9 mouse cellular contexts compared by ENCODE assay signal in genomic region chr10:75835307-75835706, GRCm38 (mm10). TPM values are rescaled to one million over a fixed set of nuclear protein-coding genes. Genes with fewer than 3 reads are reported as not detected.
A peak's percentile ranks its signal among the peaks of the same experiment; 100 is the strongest.
DNase-seq lines count a peak whose midpoint lies in the region; ATAC-seq and TF ChIP-seq lines count a peak whose summit lies in the region.
"Had no signal": no experiment of that assay in that cellular context is flagged by ENCODE, and none has a peak within 500 bp of the region (broad histone marks: within the 10 kb centered on the region; RNA-seq: fewer than 3 reads in every experiment).

No protein-coding gene starts in this region.

- peak overlapping the region; percentile 49 for H3K4me2 ChIP-seq in forebrain, embryonic 12.5 days
- peak overlapping the region; percentile 69 for H3K4me2 ChIP-seq in limb, embryonic 12.5 days
- H3K4me2 ChIP-seq in midbrain, embryonic 12.5 days (replicated peaks): peak overlapping the region; percentile 42
- H3K4me2 ChIP-seq in stomach, postnatal 0 days (replicated peaks; ENCODE audit: low read depth): peak overlapping the region; percentile 77

- no peaks in the 10 kb centered on the region for H3K36me3 ChIP-seq in forebrain, embryonic 12.5 days (replicated peaks)
- no peaks in the 10 kb centered on the region for H3K36me3 ChIP-seq in limb, embryonic 12.5 days
- no peaks in the 10 kb centered on the region for H3K36me3 ChIP-seq in midbrain, embryonic 12.5 days
- H3K36me3 ChIP-seq in stomach, postnatal 0 days (ENCODE audit: control insufficient read depth, insufficient read depth, low read length): no peaks in the 10 kb centered on the region

- no peak for TF ChIP-seq POLR2A in cerebellum, adult 2 months (IDR thresholded peaks at IDR 0.05; ENCODE audit: borderline replicate concordance, insufficient read depth, low read length)

- H3K27me3 ChIP-seq in cerebellum, adult 2 months (ENCODE audit: control insufficient read depth, insufficient read depth, low read length): no peaks in the 10 kb centered on the region
- H3K27me3 ChIP-seq in forebrain, embryonic 12.5 days: peaks cover 43% of the 10 kb centered on the region
- H3K27me3 ChIP-seq in limb, embryonic 12.5 days: peaks cover 24% of the 10 kb centered on the region
- H3K27me3 ChIP-seq in midbrain, embryonic 12.5 days: peaks cover 48% of the 10 kb centered on the region
- no peaks in the 10 kb centered on the region for H3K27me3 ChIP-seq in stomach, postnatal 0 days (ENCODE audit: control insufficient read depth, insufficient read depth, low read length)
- H3K27me3 ChIP-seq: Patski had no signal

- ATAC-seq in forebrain, embryonic 12.5 days (ENCODE audit: low FRiP score): 0 out of 2 replicates have a peak, but pooled peaks have one; percentile 7
- no peak for ATAC-seq in limb, embryonic 12.5 days (ENCODE audit: insufficient number of reproducible peaks, insufficient read depth, low FRiP score, low TSS enrichment, low read depth)
- no peak for ATAC-seq in midbrain, embryonic 12.5 days (ENCODE audit: low FRiP score, low read depth)
- ATAC-seq in stomach, postnatal 0 days (ENCODE audit: low FRiP score, low TSS enrichment): peak; percentile 64

- no peak overlapping the region for H3K27ac ChIP-seq in cerebellum, adult 2 months (ENCODE audit: insufficient read depth, low read length)
- no peak overlapping the region for H3K27ac ChIP-seq in forebrain, embryonic 12.5 days
- H3K27ac ChIP-seq in limb, embryonic 12.5 days: no peak overlapping the region
- H3K27ac ChIP-seq in midbrain, embryonic 12.5 days (replicated peaks): no peak overlapping the region
- H3K27ac ChIP-seq in stomach, postnatal 0 days (replicated peaks): peak overlapping the region; percentile 88

- 3% methylated on average over 10 of the region's 10 CpGs for WGBS in cerebellum, adult 2 months
- 2% methylated on average over 10 of the region's 10 CpGs for WGBS in forebrain, embryonic 12.5 days
- WGBS in limb, embryonic 12.5 days: 0% methylated on average over 10 of the region's 10 CpGs
- WGBS in midbrain, embryonic 12.5 days: 4% methylated on average over 10 of the region's 10 CpGs
- under 1% methylated on average over 10 of the region's 10 CpGs for WGBS in stomach, postnatal 0 days

- no peak for TF ChIP-seq EP300 in stomach, postnatal 0 days (optimal IDR thresholded peaks at IDR 0.05)

- TF ChIP-seq CTCF in cerebellum, adult 2 months (IDR thresholded peaks at IDR 0.05; ENCODE audit: borderline replicate concordance, insufficient read depth, low read depth, low read length): no peak
- TF ChIP-seq CTCF in stomach, postnatal 0 days (IDR thresholded peaks at IDR 0.05; ENCODE audit: low read depth): no peak

- no peaks in the 10 kb centered on the region for H3K9me3 ChIP-seq in forebrain, embryonic 12.5 days
- no peaks in the 10 kb centered on the region for H3K9me3 ChIP-seq in limb, embryonic 12.5 days
- H3K9me3 ChIP-seq in midbrain, embryonic 12.5 days: no peaks in the 10 kb centered on the region
- H3K9me3 ChIP-seq in stomach, postnatal 0 days (ENCODE audit: control insufficient read depth, low read length): no peaks in the 10 kb centered on the region

- peak; percentile 31 to 33 for DNase-seq in cerebellum, adult 2 months
- DNase-seq in cerebellum, adult 11 months: no peak
- peak; percentile 85 for DNase-seq in adrenal gland, postnatal 14 days
- peak; percentile 50 for DNase-seq in heart, postnatal 4 days
- DNase-seq in stomach, postnatal 0 days (ENCODE audit: low spot score): peak; percentile 83

- 0 out of 2 replicates have a peak, but pooled peaks cover 3% of the 10 kb centered on the region for H3K4me1 ChIP-seq in cerebellum, adult 2 months (ENCODE audit: control insufficient read depth, insufficient read depth, low read length)
- H3K4me1 ChIP-seq in forebrain, embryonic 12.5 days: peaks cover 42% of the 10 kb centered on the region
- H3K4me1 ChIP-seq in limb, embryonic 12.5 days (replicated peaks): peaks cover 39% of the 10 kb centered on the region
- H3K4me1 ChIP-seq in midbrain, embryonic 12.5 days: peaks cover 32% of the 10 kb centered on the region
- no peaks in the 10 kb centered on the region; the same call in none of the 2 replicates for H3K4me1 ChIP-seq in stomach, postnatal 0 days (replicated peaks; ENCODE audit: control insufficient read depth, insufficient read depth)

- no peak overlapping the region for H3K9ac ChIP-seq in forebrain, embryonic 12.5 days
- no peak overlapping the region for H3K9ac ChIP-seq in limb, embryonic 12.5 days (replicated peaks)
- H3K9ac ChIP-seq in midbrain, embryonic 12.5 days (replicated peaks): no peak overlapping the region
- H3K9ac ChIP-seq in stomach, postnatal 0 days (ENCODE audit: low read length): peak overlapping the region; percentile 38

- H3K4me3 ChIP-seq in cerebellum, adult 2 months (replicated peaks; ENCODE audit: insufficient read depth, low read depth, low read length): peak overlapping the region; percentile 32
- peak overlapping the region; percentile 24 for H3K4me3 ChIP-seq in forebrain, embryonic 12.5 days (replicated peaks)
- peak overlapping the region; percentile 25 for H3K4me3 ChIP-seq in limb, embryonic 12.5 days (replicated peaks)
- peak overlapping the region; percentile 25 for H3K4me3 ChIP-seq in midbrain, embryonic 12.5 days
- H3K4me3 ChIP-seq in stomach, postnatal 0 days (ENCODE audit: low read depth, low read length): peak overlapping the region; percentile 43

RNA-seq across cellular contexts. Expression of gene Gstt2, which starts 1.9 kb away (rescaled TPM):
- 21.0 and 26.6 TPM in 2 replicates for polyA plus RNA-seq in cerebellum, adult 2 months (2012; rRNA removed)
- total RNA-seq in adrenal gland, postnatal 14 days (2021): 33.3 and 40.9 TPM in 2 replicates
- polyA plus RNA-seq in forebrain, embryonic 12.5 days (2016; fragmentation: Nextera tagmentation; extraction: Ambion mirVana): 4.1 and 7.3 TPM in 2 replicates
- total RNA-seq in heart, postnatal 4 days (2021): 1 to 10 TPM; 8.7 to 9.6 TPM
- polyA plus RNA-seq in limb, embryonic 12.5 days (2016; fragmentation: Nextera tagmentation; extraction: Ambion mirVana): 9.7 and 11.1 TPM in 2 replicates
- polyA plus RNA-seq in midbrain, embryonic 12.5 days (2016; fragmentation: Nextera tagmentation; extraction: Ambion mirVana): 7.7 and 7.9 TPM in 2 replicates
- polyA plus RNA-seq in stomach, postnatal 0 days (2015; fragmentation: Nextera tagmentation; extraction: Ambion mirVana): 77.4 and 81.0 TPM in 2 replicates

RNA-seq across cellular contexts. Expression of gene Gstt4, which starts 13.0 kb away (rescaled TPM):
- 0.14 TPM in 1 of 2 replicates, not detected in the other for polyA plus RNA-seq in cerebellum, adult 2 months (2012; rRNA removed)
- total RNA-seq in adrenal gland, postnatal 14 days (2021): 0.59 and 0.79 TPM in 2 replicates
- not detected in 2 replicates for polyA plus RNA-seq in forebrain, embryonic 12.5 days (2016; fragmentation: Nextera tagmentation; extraction: Ambion mirVana)
- not detected for total RNA-seq in heart, postnatal 4 days (2021)
- not detected in 2 replicates for polyA plus RNA-seq in limb, embryonic 12.5 days (2016; fragmentation: Nextera tagmentation; extraction: Ambion mirVana)
- not detected in 2 replicates for polyA plus RNA-seq in midbrain, embryonic 12.5 days (2016; fragmentation: Nextera tagmentation; extraction: Ambion mirVana)
- polyA plus RNA-seq in stomach, postnatal 0 days (2015; fragmentation: Nextera tagmentation; extraction: Ambion mirVana): not detected in 2 replicates
- polyA plus RNA-seq: Patski had no signal

RNA-seq across cellular contexts. Expression of gene Mif, which starts 24.7 kb away (rescaled TPM):
- 1,309 and 1,339 TPM in 2 replicates for polyA plus RNA-seq in cerebellum, adult 2 months (2012; rRNA removed)
- total RNA-seq in adrenal gland, postnatal 14 days (2021): 259 and 296 TPM in 2 replicates
- polyA plus RNA-seq in forebrain, embryonic 12.5 days (2016; fragmentation: Nextera tagmentation; extraction: Ambion mirVana): 1,649 and 1,743 TPM in 2 replicates
- total RNA-seq in heart, postnatal 4 days (2021): 100 to 1,000 TPM; 422 to 490 TPM
- polyA plus RNA-seq in limb, embryonic 12.5 days (2016; fragmentation: Nextera tagmentation; extraction: Ambion mirVana): 1,855 and 1,928 TPM in 2 replicates
- polyA plus RNA-seq in midbrain, embryonic 12.5 days (2016; fragmentation: Nextera tagmentation; extraction: Ambion mirVana): 1,213 and 1,289 TPM in 2 replicates
- polyA plus RNA-seq in stomach, postnatal 0 days (2015; fragmentation: Nextera tagmentation; extraction: Ambion mirVana): 805 and 984 TPM in 2 replicates

RNA-seq across cellular contexts. Expression of gene Gstt1, which starts 36.9 kb away (rescaled TPM):
- 37.6 and 40.1 TPM in 2 replicates for polyA plus RNA-seq in cerebellum, adult 2 months (2012; rRNA removed)
- total RNA-seq in adrenal gland, postnatal 14 days (2021): 69.1 and 93.9 TPM in 2 replicates
- polyA plus RNA-seq in forebrain, embryonic 12.5 days (2016; fragmentation: Nextera tagmentation; extraction: Ambion mirVana): 4.9 and 6.3 TPM in 2 replicates
- 1 to 10 TPM; 3.5 to 4.4 TPM for total RNA-seq in heart, postnatal 4 days (2021)
- 9.2 and 9.8 TPM in 2 replicates for polyA plus RNA-seq in limb, embryonic 12.5 days (2016; fragmentation: Nextera tagmentation; extraction: Ambion mirVana)
- 5.3 and 7.0 TPM in 2 replicates for polyA plus RNA-seq in midbrain, embryonic 12.5 days (2016; fragmentation: Nextera tagmentation; extraction: Ambion mirVana)
- polyA plus RNA-seq in stomach, postnatal 0 days (2015; fragmentation: Nextera tagmentation; extraction: Ambion mirVana): 16.1 and 19.7 TPM in 2 replicates

RNA-seq across cellular contexts. Expression of gene Gstt3, which starts 54.1 kb away (rescaled TPM):
- polyA plus RNA-seq in cerebellum, adult 2 months (2012; rRNA removed): 8.5 and 8.7 TPM in 2 replicates
- 20.2 and 21.2 TPM in 2 replicates for total RNA-seq in adrenal gland, postnatal 14 days (2021)
- 1.5 and 2.1 TPM in 2 replicates for polyA plus RNA-seq in forebrain, embryonic 12.5 days (2016; fragmentation: Nextera tagmentation; extraction: Ambion mirVana)
- 1 to 10 TPM; 1.2 to 1.3 TPM for total RNA-seq in heart, postnatal 4 days (2021)
- polyA plus RNA-seq in limb, embryonic 12.5 days (2016; fragmentation: Nextera tagmentation; extraction: Ambion mirVana): 9.2 and 9.4 TPM in 2 replicates
- polyA plus RNA-seq in midbrain, embryonic 12.5 days (2016; fragmentation: Nextera tagmentation; extraction: Ambion mirVana): 1.3 and 2.4 TPM in 2 replicates
- 72.6 and 77.8 TPM in 2 replicates for polyA plus RNA-seq in stomach, postnatal 0 days (2015; fragmentation: Nextera tagmentation; extraction: Ambion mirVana)

Comparison
In these comparisons a context has a peak if more than half of its experiments do, and no peak if none do; other contexts are left out.
1. ATAC-seq: peak in forebrain, embryonic 12.5 days (single experiment) and stomach, postnatal 0 days (single experiment); none in limb, embryonic 12.5 days (single experiment) and midbrain, embryonic 12.5 days (single experiment).
2. Peak in every context shown above with its lines, with median percentiles within 50 percentile points of each other: H3K4me3 ChIP-seq and H3K4me2 ChIP-seq.